8 mouse cellular contexts compared by ENCODE assay signal in the genomic region with DNA sequence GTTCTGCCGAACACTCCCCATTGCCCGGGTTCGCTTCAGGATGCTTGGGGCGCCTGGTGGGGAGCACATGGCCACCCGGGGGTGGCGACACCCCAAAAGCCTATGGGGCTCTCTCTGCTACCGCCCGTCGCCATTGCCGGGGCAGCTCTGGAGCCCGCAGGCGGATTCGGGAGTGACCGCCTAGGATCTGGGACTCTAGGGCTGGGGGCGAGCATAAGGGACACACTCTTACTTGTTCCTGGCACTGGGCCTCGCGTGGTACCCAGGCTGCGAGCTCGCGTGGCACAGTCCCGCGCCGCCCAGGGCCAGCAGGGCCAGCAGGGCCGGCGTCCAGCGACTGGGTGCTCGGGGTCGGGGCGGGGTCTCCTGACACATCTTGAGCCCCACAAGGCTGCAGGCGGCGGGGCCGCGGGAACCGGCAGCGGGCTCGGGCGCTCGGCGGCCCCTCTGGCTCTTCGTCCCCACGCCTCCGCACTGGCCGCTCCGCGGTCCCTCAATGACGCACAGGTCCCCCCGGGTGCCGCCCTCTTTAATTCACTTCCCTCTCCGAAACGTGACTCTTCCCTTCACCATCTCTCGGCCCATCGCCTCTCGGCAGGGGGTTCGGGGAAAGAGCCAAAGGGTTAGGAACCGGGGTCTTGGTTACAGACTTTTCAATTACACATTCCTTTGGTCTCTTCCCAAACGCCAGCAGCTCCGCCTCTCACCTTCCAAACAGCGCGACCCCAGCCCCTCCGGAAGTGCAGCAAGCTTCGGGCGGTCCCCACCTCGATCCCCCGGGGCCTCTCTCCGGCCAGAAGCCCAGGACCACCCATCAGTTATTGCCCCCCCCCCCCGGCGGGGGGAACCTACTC. TPM values are rescaled to one million over a fixed set of nuclear protein-coding genes. Genes with fewer than 3 reads are reported as not detected.
DNase-seq lines count a peak whose midpoint lies in the region; ATAC-seq lines count a peak whose summit lies in the region.

No protein-coding gene starts in this region.

- H3K9me3 ChIP-seq in embryonic facial prominence, embryonic 12.5 days, result no peaks in the 10 kb centered on the region
- no peaks in the 10 kb centered on the region for H3K9me3 ChIP-seq in heart, embryonic 10.5 days
- H3K9me3 ChIP-seq in limb, embryonic 11.5 days (ENCODE audit: control insufficient read depth, low read length), result no peaks in the 10 kb centered on the region
- H3K9me3 ChIP-seq in midbrain, embryonic 10.5 days (replicated peaks), result no peaks in the 10 kb centered on the region

- peak overlapping the region; percentile 89 for H3K27ac ChIP-seq in embryonic facial prominence, embryonic 12.5 days
- H3K27ac ChIP-seq in heart, embryonic 10.5 days, result peak overlapping the region; percentile 88
- H3K27ac ChIP-seq in limb, embryonic 11.5 days (replicated peaks; ENCODE audit: low read depth, low read length), result peak overlapping the region; percentile 45; the same call in 1 of the 2 replicates
- peak overlapping the region; percentile 82 for H3K27ac ChIP-seq in midbrain, embryonic 10.5 days (replicated peaks)

- peak overlapping the region; percentile 82 for H3K9ac ChIP-seq in embryonic facial prominence, embryonic 12.5 days
- peak overlapping the region; percentile 80 for H3K9ac ChIP-seq in limb, embryonic 11.5 days (ENCODE audit: low read length)

- under 1% methylated on average over 67 of the region's 67 CpGs for WGBS in embryonic facial prominence, embryonic 12.5 days
- under 1% methylated on average over 67 of the region's 67 CpGs for WGBS in heart, embryonic 10.5 days
- under 1% methylated on average over 66 of the region's 67 CpGs for WGBS in limb, embryonic 11.5 days
- under 1% methylated on average over 67 of the region's 67 CpGs for WGBS in midbrain, embryonic 10.5 days

- H3K36me3 ChIP-seq in embryonic facial prominence, embryonic 12.5 days, result no peaks in the 10 kb centered on the region
- no peaks in the 10 kb centered on the region for H3K36me3 ChIP-seq in heart, embryonic 10.5 days
- no peaks in the 10 kb centered on the region for H3K36me3 ChIP-seq in limb, embryonic 11.5 days (ENCODE audit: control insufficient read depth, insufficient read depth, low read length)
- H3K36me3 ChIP-seq in midbrain, embryonic 10.5 days, result no peaks in the 10 kb centered on the region

- peak; percentile 12 for DNase-seq in right cerebral cortex, postnatal 14 days
- no peak for DNase-seq in right cerebral cortex, postnatal 36 days (ENCODE audit: low spot score in 2 of 2)
- peak; percentile 80 for DNase-seq in heart, embryonic 10.5 days (ENCODE audit: low spot score)
- peak; percentile 72 for DNase-seq in limb, embryonic 11.5 days (ENCODE audit: low spot score)
- DNase-seq in midbrain, embryonic 10.5 days (ENCODE audit: low spot score), result peak; percentile 73
- DNase-seq in spleen, postnatal 36 days (ENCODE audit: low spot score in 2 of 2), result peak; percentile 48 to 64
- no peak for DNase-seq in cerebellum, adult 18-20 months

- ATAC-seq in embryonic facial prominence, embryonic 12.5 days (ENCODE audit: insufficient number of reproducible peaks, insufficient read depth, low FRiP score, low TSS enrichment), result peak; percentile 57
- ATAC-seq in limb, embryonic 11.5 days (ENCODE audit: insufficient number of reproducible peaks, low FRiP score, low TSS enrichment, low read depth), result peak; percentile 65

- peak overlapping the region; percentile 61 for H3K4me3 ChIP-seq in embryonic facial prominence, embryonic 12.5 days
- H3K4me3 ChIP-seq in heart, embryonic 10.5 days, result peak overlapping the region; percentile 72
- H3K4me3 ChIP-seq in limb, embryonic 11.5 days (ENCODE audit: low read depth, low read length), result peak overlapping the region; percentile 65
- H3K4me3 ChIP-seq in midbrain, embryonic 10.5 days, result peak overlapping the region; percentile 67

- H3K27me3 ChIP-seq in embryonic facial prominence, embryonic 12.5 days, result peaks cover 10% of the 10 kb centered on the region; the same call in 1 of the 2 replicates
- H3K27me3 ChIP-seq in heart, embryonic 10.5 days (ENCODE audit: insufficient read depth, poor library complexity, severe bottlenecking), result no peaks in the 10 kb centered on the region
- H3K27me3 ChIP-seq in limb, embryonic 11.5 days (ENCODE audit: control insufficient read depth, insufficient read depth, low read length), result no peaks in the 10 kb centered on the region
- H3K27me3 ChIP-seq in midbrain, embryonic 10.5 days (ENCODE audit: low read depth, poor library complexity, severe bottlenecking), result peaks cover 13% of the 10 kb centered on the region; the same call in 1 of the 2 replicates

- peak overlapping the region; percentile 99 for H3K4me2 ChIP-seq in embryonic facial prominence, embryonic 12.5 days (replicated peaks)
- H3K4me2 ChIP-seq in limb, embryonic 11.5 days (ENCODE audit: low read depth, severe bottlenecking), result peak overlapping the region; percentile 99

- H3K4me1 ChIP-seq in embryonic facial prominence, embryonic 12.5 days, result peaks cover 6% of the 10 kb centered on the region; the same call in 1 of the 2 replicates
- H3K4me1 ChIP-seq in heart, embryonic 10.5 days, result peaks cover 41% of the 10 kb centered on the region
- peaks cover 8% of the 10 kb centered on the region for H3K4me1 ChIP-seq in limb, embryonic 11.5 days (ENCODE audit: control insufficient read depth, insufficient read depth, low read length)
- H3K4me1 ChIP-seq in midbrain, embryonic 10.5 days, result peaks cover 38% of the 10 kb centered on the region

RNA-seq across cellular contexts. Expression of a gene that starts 1.1 kb away (rescaled TPM):
- polyA plus RNA-seq in embryonic facial prominence, embryonic 12.5 days (2016; fragmentation: Nextera tagmentation; extraction: Ambion mirVana), result 22.1 and 23.5 TPM in 2 replicates
- polyA plus RNA-seq in heart, embryonic 10.5 days (2016; fragmentation: Nextera tagmentation; extraction: Ambion mirVana), result 66.9 and 119 TPM in 2 replicates
- polyA plus RNA-seq in limb, embryonic 11.5 days (2014; fragmentation: Nextera tagmentation; extraction: Ambion mirVana), result 15.8 and 20.3 TPM in 2 replicates
- polyA plus RNA-seq in midbrain, embryonic 10.5 days (2016; fragmentation: Nextera tagmentation; extraction: Ambion mirVana), result 19.1 and 22.6 TPM in 2 replicates

Comparison
In these comparisons a context has a peak if more than half of its experiments do, and no peak if none do; other contexts are left out.
1. DNase-seq: peak in right cerebral cortex, postnatal 14 days (single experiment), heart, embryonic 10.5 days (single experiment), limb, embryonic 11.5 days (single experiment), midbrain, embryonic 10.5 days (single experiment) and spleen, postnatal 36 days (2 of 2); none in right cerebral cortex, postnatal 36 days (0 of 2) and cerebellum, adult 18-20 months (0 of 2).
2. Peak in every context shown above with its lines, with median percentiles within 50 percentile points of each other: H3K27ac ChIP-seq and H3K4me3 ChIP-seq.